Mouse (Mus musculus) heart, adult 2 months (tissue): ENCODE data around the gene Bcdin3d. TPM values are rescaled to one million over a fixed set of nuclear protein-coding genes. Genes with fewer than 3 reads are reported as not detected.

ENCODE experiments used
- DNase-seq, 2 experiments: peaks; one replicate each; pipeline ENCODE4 v3.0.0; 2021
- H3K27ac ChIP-seq: fragments of 200-600 bp; 2 replicates; pipeline ENCODE4 v1.8.1; 2022
- H3K27me3 ChIP-seq: fragments of 200-500 bp; 2 replicates; pipeline ENCODE4 v1.6.1; 2012; ENCODE audit warnings: mild to moderate bottlenecking, low read length, inconsistent platforms, mixed read lengths; ENCODE audit not compliant: control insufficient read depth, insufficient read depth
- H3K36me3 ChIP-seq: fragments of 200-500 bp; 2 replicates; pipeline ENCODE4 v1.6.1; 2012; ENCODE audit warnings: low read length, inconsistent platforms; ENCODE audit not compliant: control insufficient read depth, insufficient read depth
- H3K4me1 ChIP-seq: fragments of 200-500 bp; 2 replicates; pipeline ENCODE4 v1.6.1; 2011; ENCODE audit warnings: low read length; ENCODE audit not compliant: control insufficient read depth, insufficient read depth
- H3K4me3 ChIP-seq: fragments of 200-600 bp; 2 replicates; pipeline ENCODE4 v1.8.1; 2022
- H3K79me2 ChIP-seq: fragments of 200-500 bp; replicated peaks from 2 replicates; pipeline ENCODE4 v1.6.1; 2012; ENCODE audit warnings: mild to moderate bottlenecking, inconsistent platforms, low read length, moderate library complexity, mixed read lengths; ENCODE audit not compliant: control insufficient read depth, insufficient read depth
- H3K9ac ChIP-seq: fragments of 200-500 bp; 2 replicates; pipeline ENCODE4 v1.6.1; 2012; ENCODE audit warnings: low read depth, mild to moderate bottlenecking, control low read depth, inconsistent platforms, low read length, mixed read lengths
- CTCF ChIP-seq: fragments of 200-600 bp; IDR thresholded peaks from 2 replicates; pipeline ENCODE4 v1.8.1; 2022; ENCODE audit warnings: antibody characterized with exemption, mild to moderate bottlenecking, moderate library complexity
- EP300 ChIP-seq: fragments of 200-500 bp; IDR thresholded peaks from 2 replicates; pipeline ENCODE4 v1.6.1; 2011; ENCODE audit warnings: low read depth, low read length, control low read depth; ENCODE audit not compliant: insufficient read depth
- POLR2A ChIP-seq: fragments of 200-500 bp; IDR thresholded peaks from 2 replicates; pipeline ENCODE4 v1.6.1; 2011; ENCODE audit warnings: mild to moderate bottlenecking, low read depth, low read length, control low read depth; ENCODE audit not compliant: insufficient read depth
- WGBS: fragments of 180-500 bp; shearing (Covaris S2); methylation state at CpG from one replicate; pipeline ENCODE4 v1.1.7; 2018; 5-methylcytosine and 5-hydroxymethylcytosine counted together
- intact Hi-C: fragments of 180-260 bp; cut with DNase I; formaldehyde crosslinking; loops from one replicate; pipeline ENCODE4 v1.15.1; 2025
- polyA plus RNA-seq: library from polyadenylated mRNA; depleted of rRNA; stranded (reverse); fragments of >200 nt; gene quantifications from 2 replicates; pipeline ENCODE4 v1.2.3, GENCODE M21; 2012
- total RNA-seq, 2 experiments: library from RNA; stranded (reverse); gene quantifications; 2 replicates each; pipeline ENCODE4 v1.2.3; 2021

Gene Bcdin3d
- total and polyA plus RNA-seq, 3 experiments: 2.5 to 4.2 (median 3.1) TPM

DNA sequence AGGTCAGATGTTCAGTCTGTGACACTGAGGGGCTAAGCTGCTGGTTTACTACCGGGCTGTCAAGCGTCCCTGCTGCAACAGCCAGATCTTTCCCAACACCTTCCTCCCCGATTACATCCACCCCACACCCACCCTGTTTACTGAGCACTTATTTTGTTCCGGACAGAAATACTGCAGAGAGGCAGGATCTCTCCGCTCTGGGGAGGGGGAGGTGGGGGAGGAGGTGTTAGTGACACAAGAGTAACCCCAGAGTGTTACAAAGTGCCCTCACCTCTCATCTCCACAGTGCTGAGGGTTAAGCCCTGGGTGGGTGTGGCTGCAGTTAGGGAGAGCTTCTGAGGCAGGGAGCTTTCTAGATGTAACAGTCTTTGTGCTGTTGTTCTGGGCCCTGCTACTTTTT lies 25.8 kb upstream of the Bcdin3d start:
- H3K9ac ChIP-seq: no peak overlapping the region
- no peak for DNase-seq
- intact Hi-C loops: no loop called here
- H3K36me3 ChIP-seq: no peaks in the 10 kb centered on the region
- H3K4me3 ChIP-seq: no peak overlapping the region
- WGBS: 40% methylated on average over 5 of the region's 5 CpGs
- no peak for TF ChIP-seq EP300
- TF ChIP-seq POLR2A: no peak
- TF ChIP-seq CTCF: no peak
- H3K4me1 ChIP-seq: peaks cover 9% of the 10 kb centered on the region
- H3K27ac ChIP-seq: no peak overlapping the region
- no peaks in the 10 kb centered on the region for H3K27me3 ChIP-seq
- H3K79me2 ChIP-seq: no peaks in the 10 kb centered on the region

- H3K36me3 ChIP-seq: no peaks in the 10 kb centered on the region
- WGBS: 32% methylated on average over 6 of the region's 6 CpGs
- no peaks in the 10 kb centered on the region for H3K79me2 ChIP-seq
- H3K9ac ChIP-seq: no peak overlapping the region
- no peak overlapping the region for H3K4me3 ChIP-seq
- no peak for TF ChIP-seq POLR2A
- TF ChIP-seq CTCF: no peak
- TF ChIP-seq EP300: no peak
- DNase-seq: no peak
- intact Hi-C loops: loop anchor here (5.0 kb wide), 2 partner anchors 188 to 408 kb away; no protein-coding TSS in a partner anchor
- H3K4me1 ChIP-seq: peaks cover 9% of the 10 kb centered on the region
- no peaks in the 10 kb centered on the region for H3K27me3 ChIP-seq
- H3K27ac ChIP-seq: no peak overlapping the region
Measured at GRCm38 (mm10) chr15:99499726-99500125, 25.2 kb upstream of the Bcdin3d start.

- H3K27me3 ChIP-seq: no peaks in the 10 kb centered on the region
- H3K27ac ChIP-seq: no peak overlapping the region; the same call in 1 of the 2 replicates
- no peaks in the 10 kb centered on the region for H3K36me3 ChIP-seq
- TF ChIP-seq EP300: no peak
- TF ChIP-seq CTCF: no peak
- TF ChIP-seq POLR2A: no peak
- 25% methylated on average over 4 of the region's 4 CpGs for WGBS
- no peak overlapping the region for H3K9ac ChIP-seq
- DNase-seq: peak; percentile 36 to 61
- no peaks in the 10 kb centered on the region for H3K79me2 ChIP-seq
- intact Hi-C loops: loop anchor here (5.0 kb wide), 2 partner anchors 189 to 409 kb away; no protein-coding TSS in a partner anchor
- peaks cover 9% of the 10 kb centered on the region for H3K4me1 ChIP-seq
- no peak overlapping the region for H3K4me3 ChIP-seq
Measured at GRCm38 (mm10) chr15:99498781-99499180, 24.3 kb upstream of the Bcdin3d start.

GRCm38 (mm10) chr15:99498356-99498755 lies 23.8 kb upstream of the Bcdin3d start:
- no peak overlapping the region for H3K4me3 ChIP-seq
- intact Hi-C loops: loop anchor here (5.0 kb wide), 2 partner anchors 189 to 409 kb away; no protein-coding TSS in a partner anchor
- TF ChIP-seq CTCF: no peak
- TF ChIP-seq POLR2A: no peak
- TF ChIP-seq EP300: no peak
- peaks cover 9% of the 10 kb centered on the region for H3K4me1 ChIP-seq
- H3K36me3 ChIP-seq: no peaks in the 10 kb centered on the region
- WGBS: 28% methylated on average over 4 of the region's 4 CpGs
- no peak for DNase-seq
- H3K9ac ChIP-seq: no peak overlapping the region
- no peaks in the 10 kb centered on the region for H3K27me3 ChIP-seq
- no peaks in the 10 kb centered on the region for H3K79me2 ChIP-seq
- peak overlapping the region; percentile 49 for H3K27ac ChIP-seq

- peak; percentile 64 to 75 for DNase-seq
- 22% methylated on average over 12 of the region's 12 CpGs for WGBS
- peak overlapping the region; percentile 7 for H3K4me3 ChIP-seq
- intact Hi-C loops: loop anchor here (1.0 to 5.0 kb wide), 4 partner anchors 99 to 410 kb away; no protein-coding TSS in a partner anchor
- no peaks in the 10 kb centered on the region for H3K79me2 ChIP-seq
- no peak overlapping the region for H3K9ac ChIP-seq
- no peaks in the 10 kb centered on the region for H3K27me3 ChIP-seq
- peak overlapping the region; percentile 66 for H3K27ac ChIP-seq
- peaks cover 9% of the 10 kb centered on the region for H3K4me1 ChIP-seq
- no peaks in the 10 kb centered on the region for H3K36me3 ChIP-seq
- 0 out of 2 replicates have a peak, but pooled peaks have one; percentile 38 for TF ChIP-seq EP300
- TF ChIP-seq CTCF: no peak
- no peak for TF ChIP-seq POLR2A
Measured at GRCm38 (mm10) chr15:99497527-99498242, 23.2 kb upstream of the Bcdin3d start.

DNA sequence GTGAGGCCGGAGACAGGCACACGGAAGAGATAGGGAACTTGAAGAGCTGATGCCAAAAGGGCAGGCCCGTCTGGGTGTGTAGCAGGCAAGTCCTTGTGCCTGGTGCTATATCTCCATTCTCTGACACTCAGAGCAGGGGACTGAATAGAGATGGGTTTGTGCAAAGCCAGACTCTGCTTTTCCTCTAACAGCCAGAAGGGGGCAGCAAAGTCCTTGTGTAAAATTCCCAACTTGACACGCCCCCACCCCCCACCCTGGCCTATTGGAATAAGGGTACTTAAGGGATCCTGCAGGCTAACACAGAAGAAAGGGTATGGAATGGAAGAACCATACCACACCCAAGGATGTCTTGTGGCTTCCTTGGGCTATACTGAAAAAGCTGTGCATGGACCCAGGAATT lies 22.5 kb upstream of the Bcdin3d start:
- intact Hi-C loops: loop anchor here (1.0 to 5.0 kb wide), 4 partner anchors 99 to 410 kb away; no protein-coding TSS in a partner anchor
- peak; percentile 83 for TF ChIP-seq CTCF
- no peak for TF ChIP-seq POLR2A
- Histone ChIP-seq H3K36me3 (no peaks in the 10 kb centered on the region), H3K4me1 (peaks cover 9% of the 10 kb centered on the region), H3K27me3 (no peaks in the 10 kb centered on the region), H3K27ac (peak overlapping the region; percentile 66), H3K79me2 (no peaks in the 10 kb centered on the region), H3K4me3 (peak overlapping the region; percentile 7), H3K9ac (no peak overlapping the region)
- peak; percentile 30 to 34 for DNase-seq
- WGBS: 12% methylated on average over 4 of the region's 4 CpGs
